Mouse (Mus musculus): ENCODE results near the gene Hapln4.
"Not testable (repeated sequence)": the region's sequence is repeated elsewhere in the genome, so short reads cannot be mapped to it uniquely, and the experiment has no call there.

The Hapln4 gene

DNA sequence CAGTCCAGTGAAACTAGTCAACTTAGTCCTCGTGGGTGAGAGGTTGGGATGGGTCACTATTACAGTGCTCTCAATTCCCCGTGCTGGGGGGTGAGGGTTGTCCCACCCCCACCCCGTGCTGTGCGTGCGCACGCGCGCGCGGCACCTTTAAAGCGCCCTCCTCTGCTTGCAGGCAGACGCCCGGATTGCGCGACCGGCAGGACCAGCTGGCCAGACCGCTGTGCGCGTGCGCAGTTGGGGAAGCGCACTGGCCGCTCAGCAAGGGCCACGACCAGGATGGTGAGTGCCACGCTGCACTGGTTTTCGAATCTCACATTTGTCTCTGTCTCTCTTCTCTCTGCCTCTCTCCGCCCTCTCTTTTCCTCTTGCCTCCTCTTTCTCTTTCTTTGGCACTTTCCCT is at the start of gene Hapln4:
TSS of gene Hapln4 (plus strand) at position 173 of the 400 bp plus-strand sequence.
- DNase-seq, result peak; percentile 54

DNA sequence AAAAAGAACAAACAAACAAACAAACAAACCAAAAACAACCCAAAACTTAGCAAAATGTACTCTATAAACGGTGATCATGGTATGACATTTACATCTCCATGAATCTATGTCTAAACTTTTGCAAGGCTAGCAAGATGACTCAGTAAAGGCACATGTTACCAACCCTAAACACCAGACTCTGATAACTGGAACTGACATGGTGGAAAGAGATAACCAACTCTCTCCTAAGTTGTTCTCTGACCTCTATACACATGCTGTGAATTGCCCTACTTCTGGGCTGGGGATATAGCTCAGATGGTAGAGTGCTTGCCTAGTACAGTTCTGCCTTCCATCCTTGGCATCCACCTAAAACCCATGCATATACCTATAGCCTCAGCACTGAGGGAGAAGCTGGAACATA is 45.3 kb upstream of the Hapln4 start:
- no peak for DNase-seq

DNA sequence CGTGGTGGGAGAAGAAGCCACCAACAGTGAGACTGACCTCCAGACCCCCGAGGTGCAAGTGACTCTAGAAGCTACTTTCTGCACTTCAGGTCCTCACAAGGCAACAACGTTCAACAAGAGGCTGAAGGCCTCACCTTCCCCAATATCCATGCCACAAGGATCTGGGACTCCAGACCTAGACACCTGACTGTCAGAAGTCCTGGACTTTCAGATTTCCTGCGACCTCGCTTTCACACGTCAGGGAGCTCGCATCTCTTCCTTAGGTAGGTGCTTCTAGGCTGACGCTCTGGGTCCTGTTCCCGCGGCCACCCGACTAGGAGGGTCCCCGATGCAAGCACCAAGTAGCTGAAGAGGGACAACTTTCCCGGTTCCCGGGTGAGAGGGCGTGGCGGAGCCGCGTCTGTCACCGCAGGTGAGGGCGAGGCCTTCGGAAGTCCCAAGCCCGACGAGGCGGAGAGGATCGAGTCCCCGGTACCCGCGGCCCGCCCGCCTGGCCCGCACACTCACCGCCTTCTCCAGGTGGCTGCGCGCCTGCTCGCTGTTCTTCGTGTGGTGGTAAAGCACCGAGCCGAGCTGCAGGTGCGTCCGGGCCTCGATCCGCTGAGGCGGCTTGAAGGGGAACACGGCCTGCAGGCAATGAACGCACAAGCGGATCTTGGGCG is 41.2 kb upstream of the Hapln4 start:
- no peak for DNase-seq

DNA sequence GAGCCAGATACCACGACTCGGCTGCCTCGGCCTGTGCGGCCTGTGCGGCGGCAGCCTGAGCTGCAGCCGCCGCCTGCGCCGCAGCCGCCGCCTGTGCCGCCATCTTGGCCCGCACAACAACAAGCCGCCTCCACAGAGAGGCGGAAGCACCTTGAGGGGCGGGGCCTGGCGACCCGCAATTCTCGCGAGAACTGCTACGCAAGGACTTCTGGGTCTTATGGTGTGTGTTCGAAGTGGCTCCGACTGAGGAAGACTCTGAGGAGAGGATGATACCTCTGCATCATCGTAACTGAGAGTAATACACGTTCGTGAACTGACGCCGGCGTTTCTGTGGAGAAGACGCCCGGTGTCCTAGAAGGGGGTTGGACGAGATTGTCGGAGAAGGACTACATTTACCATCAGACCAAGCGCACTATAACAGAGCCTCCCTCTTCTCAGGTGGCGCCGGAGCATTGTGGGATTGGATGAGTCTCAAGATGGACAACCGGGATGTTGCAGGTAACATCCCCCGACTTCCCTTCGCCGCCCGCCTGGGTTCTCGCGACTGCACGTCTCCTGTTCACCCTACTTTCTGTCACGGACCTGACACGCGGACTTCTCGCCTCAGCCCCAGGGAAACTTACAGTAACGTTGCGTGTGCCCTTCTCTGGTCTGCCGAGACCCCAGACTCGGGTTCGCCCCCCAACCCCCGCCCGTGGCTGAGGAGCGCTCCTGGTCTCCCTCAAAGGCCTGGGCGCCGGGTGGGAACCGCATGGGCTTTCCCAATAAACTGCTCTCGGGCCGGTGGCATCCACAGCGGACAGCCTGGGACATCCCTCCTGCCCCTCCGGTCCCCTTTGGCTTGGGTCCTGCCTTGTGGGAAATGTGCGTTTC is 40.4 kb upstream of the Hapln4 start, which contains the start of the genes Mau2 and Sugp1:
TSS of gene Mau2 (minus strand) at position 152 of the 873 bp plus-strand sequence.
TSS of gene Sugp1 (plus strand) at position 231 of the 873 bp plus-strand sequence.
- peak; percentile 98 for DNase-seq

DNA sequence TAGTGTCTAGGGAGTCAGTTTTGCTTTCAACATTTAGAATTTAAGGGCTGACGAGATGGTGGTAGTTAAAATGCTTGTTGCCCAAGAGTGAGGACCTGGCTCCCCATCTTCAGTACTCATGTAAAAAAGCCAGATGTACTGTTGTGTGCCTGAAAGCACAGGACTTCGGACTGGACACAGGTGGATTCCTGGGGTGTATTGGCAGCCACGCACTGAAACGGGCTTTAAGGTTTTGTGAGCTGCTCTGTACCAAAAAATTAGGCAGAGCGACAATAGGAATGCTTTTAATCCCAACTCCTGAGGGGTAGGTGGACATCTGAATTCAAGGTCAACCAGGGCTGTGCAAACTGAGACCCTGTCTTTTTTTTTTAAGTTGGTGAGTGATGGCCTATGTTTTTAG is 39.3 kb upstream of the Hapln4 start:
- no peak for DNase-seq

DNA sequence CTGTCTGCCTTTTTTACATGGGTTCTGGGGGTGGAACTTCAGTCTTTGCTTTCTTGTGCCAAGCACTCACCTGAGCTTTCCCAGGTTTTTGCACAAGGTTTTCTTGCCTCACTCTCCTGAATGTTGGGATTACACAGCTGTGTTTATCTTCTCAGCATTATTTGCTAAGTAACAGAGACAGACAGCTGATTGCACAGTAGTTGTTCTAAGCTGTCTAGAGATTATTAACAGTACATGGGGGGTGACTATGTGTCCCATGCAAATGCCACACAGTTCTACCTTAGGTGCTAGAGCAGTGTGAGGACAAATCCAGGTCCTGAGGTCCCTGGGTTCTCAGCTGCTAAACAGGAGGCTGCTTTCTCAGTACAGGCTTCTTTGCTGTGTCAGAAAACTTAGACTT is 33.6 kb upstream of the Hapln4 start:
- no peak for DNase-seq

DNA sequence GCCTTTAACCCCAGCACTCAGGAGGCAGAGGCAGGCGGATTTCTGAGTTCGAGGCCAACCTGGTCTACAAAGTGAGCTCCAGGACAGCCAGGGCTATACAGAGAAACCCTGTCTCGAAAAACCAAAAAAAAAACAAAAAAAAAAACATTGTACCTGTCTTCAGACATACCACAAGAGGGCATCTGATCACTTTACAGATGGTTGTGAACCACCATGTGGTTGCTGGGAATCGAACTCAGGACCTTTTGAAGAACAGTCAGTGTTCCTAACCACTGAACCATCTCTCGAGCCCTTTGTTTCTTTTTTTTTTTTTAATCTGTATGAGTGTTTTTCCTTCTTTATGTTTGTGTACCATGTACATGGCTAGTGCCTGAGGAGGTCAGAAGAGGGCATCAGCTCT is 32.8 kb upstream of the Hapln4 start:
- not testable (repeated sequence) for DNase-seq

DNA sequence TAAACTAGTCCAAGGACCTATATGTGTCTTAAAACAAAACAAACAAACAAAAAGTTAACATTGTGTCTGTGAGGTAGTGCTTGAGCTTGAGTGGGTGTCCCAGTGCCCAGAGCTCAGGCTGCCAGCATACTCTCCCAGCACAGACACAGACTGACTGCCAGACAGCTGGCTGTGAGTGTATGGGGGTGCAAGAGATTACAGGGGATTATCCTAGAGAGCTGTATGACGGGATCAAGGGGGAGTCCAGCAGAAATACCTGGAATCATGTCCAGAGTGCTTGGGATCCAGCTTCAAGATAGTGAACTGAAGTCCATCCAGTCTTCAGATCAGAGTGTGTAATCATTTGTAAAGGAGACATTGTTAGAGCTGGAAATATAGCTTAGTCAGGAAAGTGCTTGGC is 25.5 kb upstream of the Hapln4 start:
- DNase-seq, result no peak

DNA sequence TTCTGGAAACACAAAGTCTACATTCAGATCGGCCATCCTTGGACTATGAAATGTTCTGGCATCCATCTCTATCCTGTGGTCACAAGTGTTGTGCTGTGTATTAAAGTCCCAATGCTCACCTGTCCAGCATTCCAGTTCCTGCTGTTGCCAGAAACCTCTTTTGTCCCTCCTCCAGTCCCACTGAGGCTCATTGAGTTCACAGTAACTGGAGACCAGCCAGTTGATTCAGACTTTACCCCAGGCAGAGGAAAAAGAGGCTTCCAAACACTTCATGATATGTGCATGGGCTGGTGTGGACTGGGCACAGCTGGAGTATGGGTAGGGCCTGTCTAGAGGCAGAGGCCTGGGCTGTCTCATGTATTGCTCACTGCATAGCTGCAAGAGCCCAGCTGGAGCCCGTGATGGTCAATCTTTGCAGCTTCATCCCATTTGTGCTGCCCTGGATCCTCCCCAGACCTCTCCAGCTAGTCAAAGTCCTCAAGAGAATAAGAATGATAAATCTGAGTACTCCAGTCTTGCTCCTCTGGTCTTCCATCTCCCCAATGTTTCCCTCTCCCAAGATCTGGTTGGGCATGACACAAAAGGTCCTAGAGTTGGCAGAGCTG is 11.3 kb upstream of the Hapln4 start:
- no peak for DNase-seq

DNA sequence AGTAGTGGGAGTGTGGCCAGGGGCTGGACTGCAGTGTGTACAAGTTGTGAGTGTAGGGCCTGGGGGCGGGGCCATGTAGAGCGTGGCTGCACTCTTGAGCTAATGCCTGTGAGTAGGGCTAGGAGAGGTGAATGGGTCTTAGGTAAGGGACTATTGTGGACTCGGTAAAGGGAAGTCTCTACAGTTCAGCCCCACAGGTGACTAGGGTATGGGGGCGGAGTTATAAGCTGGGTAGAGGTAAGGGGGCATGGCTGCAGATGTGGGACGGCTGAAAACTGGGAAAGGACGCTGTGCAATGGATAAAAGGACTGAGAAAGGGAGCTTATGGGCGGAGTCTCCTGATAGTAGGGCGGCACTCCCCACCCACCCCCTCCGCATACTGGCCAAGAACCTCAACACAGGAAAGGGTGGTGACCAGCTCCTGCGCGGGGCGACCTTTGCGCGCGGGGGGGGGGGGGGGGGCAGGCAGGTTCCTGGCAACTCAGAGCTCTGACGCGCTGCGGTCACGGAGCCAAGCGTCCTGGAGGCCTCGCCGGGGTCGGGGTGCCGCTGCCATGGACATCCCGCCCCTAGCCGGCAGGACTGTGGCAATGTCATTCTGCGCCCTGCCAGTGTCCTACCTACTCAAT is 10.7 kb upstream of the Hapln4 start, which contains the start of gene Tm6sf2:
TSS of gene Tm6sf2 (plus strand) at position 484 of the 629 bp plus-strand sequence.
- DNase-seq, result peak; percentile 74

DNA sequence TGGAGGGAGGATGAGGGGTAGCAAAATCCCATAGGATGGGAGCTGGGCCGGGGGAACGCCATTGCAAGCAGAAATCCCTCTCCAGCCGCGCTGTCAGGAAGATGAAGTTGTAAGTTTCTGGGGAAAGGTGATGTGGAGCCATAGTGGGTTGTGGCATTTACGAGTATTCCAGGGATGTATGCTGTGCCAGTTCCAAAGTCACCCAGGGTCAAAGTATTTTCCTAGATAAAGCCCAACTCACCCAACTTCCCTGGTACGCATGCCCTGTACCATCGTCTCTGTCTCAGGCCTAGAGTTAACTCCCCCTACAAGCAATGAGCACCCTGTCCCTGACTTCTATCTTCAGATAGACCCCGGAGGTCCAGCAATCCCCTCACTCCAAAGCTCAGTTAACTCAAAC is 10.1 kb upstream of the Hapln4 start:
- DNase-seq, result no peak

DNA sequence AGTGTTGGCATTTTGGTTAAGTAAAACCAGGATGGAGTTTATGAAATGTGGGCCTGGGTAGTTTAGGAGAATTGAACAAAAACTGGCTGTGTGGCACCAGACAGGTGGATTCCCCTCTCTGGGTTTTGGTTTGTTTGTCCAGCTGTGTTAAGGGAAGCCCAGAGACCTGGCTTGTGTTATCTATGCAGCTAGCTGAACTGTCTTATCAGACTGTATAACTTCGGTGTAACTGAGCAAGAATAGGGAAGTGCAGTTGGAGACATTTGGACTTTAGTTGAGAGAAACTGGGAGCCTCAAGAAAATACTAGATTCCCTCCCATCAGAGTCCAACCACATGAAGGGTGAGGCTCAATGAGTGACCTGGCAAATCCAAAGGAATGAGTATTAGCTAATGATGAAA is 9.6 kb upstream of the Hapln4 start:
- no peak for DNase-seq

DNA sequence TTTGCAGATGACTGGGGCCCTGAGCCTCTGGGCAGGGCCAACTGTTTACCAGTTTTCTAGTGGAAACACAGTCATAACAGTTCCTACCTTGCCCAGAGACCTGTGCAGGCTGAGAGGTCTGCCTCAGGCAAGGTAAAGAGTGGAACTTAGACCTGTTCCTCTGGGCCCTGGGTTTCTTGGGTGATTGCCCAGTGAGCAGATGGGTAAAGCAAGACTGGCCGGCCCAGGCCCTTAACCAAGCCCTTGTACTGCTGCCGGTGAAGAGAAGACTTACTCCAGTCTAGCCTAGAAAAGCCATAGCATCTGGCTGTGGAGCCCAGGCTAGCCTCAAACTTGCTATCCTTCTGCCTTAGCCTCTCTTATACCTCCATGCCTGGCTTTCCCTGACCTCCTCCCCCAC is 1.3 kb upstream of the Hapln4 start:
- no peak for DNase-seq

DNA sequence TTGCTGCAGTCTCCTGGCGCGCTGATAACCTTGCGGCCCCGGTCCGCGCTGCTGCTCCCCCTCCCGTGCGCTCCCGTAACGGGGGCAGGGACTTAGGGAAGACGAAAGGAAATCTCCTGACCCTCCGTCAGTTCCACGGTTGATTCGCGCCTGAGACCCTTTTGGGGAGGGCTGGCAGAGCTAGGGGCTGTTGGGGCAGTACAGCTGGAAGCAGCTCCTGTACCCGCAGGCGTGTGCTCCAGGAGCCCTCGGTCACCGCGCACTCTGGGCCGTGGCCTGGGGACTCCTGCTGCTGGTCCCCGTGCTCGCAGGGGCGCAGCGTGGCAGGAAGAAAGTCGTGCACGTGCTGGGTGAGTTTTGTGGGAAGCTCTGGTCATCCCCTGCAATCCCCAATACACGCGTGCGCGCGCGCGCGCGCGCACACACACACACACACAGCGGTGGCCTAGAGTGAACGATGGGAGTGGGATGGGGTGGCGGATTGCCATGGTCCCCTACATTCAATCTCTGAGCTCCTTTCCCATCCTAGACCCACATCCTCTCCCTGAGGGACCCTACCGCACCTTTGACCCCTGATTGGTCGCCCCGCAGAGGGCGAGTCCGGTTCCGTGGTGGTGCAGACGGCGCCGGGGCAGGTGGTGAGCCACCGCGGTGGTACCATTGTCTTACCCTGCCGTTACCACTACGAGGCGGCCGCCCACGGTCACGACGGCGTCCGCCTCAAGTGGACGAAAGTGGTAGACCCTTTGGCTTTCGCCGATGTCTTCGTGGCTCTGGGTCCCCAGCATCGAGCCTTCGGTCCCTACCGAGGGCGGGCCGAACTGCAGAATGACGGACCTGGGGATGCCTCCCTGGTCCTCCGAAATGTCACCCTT is 1.2 kb downstream of the Hapln4 start:
- peak; percentile 10 for DNase-seq

DNA sequence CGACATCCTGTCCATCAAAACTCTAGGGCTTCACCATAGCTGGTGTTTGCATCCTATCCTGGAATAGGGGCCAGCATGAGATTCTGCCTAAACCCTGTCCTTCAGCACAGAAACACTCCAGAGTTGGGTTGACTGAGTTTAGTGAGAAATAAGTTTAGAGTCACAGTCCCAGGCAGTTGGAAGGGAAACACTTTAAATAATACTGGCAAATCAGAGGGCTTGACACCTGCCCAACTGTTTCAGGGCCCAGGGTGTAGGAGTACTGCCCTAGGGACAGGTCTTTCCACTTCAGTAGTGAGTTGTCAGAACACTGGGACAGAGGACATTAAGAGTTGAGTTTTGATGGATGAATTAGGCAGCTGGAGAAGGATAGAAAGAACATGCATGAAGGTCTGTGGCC is 2.9 kb downstream of the Hapln4 start:
- no peak for DNase-seq

DNA sequence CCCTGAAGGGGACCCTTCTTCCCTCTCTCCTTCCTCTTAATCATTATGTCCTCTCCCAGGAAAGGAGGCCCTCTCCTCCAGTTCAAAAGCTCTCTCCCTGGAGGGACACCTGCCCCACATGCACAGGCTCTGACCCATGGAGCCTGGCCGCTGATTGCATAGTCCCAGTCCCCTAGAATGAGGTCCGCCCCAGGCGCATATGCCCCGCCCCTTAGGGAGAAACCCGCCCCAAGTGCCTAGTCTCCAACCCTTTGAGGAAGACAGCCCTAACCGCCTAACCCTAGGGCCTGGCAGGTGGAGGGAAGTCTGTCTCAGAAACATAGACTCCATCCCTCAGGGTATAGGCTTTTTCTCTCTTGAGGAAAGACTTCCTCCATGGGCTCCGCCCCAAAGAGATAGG is 4.0 kb downstream of the Hapln4 start:
- DNase-seq, result peak; percentile 14

DNA sequence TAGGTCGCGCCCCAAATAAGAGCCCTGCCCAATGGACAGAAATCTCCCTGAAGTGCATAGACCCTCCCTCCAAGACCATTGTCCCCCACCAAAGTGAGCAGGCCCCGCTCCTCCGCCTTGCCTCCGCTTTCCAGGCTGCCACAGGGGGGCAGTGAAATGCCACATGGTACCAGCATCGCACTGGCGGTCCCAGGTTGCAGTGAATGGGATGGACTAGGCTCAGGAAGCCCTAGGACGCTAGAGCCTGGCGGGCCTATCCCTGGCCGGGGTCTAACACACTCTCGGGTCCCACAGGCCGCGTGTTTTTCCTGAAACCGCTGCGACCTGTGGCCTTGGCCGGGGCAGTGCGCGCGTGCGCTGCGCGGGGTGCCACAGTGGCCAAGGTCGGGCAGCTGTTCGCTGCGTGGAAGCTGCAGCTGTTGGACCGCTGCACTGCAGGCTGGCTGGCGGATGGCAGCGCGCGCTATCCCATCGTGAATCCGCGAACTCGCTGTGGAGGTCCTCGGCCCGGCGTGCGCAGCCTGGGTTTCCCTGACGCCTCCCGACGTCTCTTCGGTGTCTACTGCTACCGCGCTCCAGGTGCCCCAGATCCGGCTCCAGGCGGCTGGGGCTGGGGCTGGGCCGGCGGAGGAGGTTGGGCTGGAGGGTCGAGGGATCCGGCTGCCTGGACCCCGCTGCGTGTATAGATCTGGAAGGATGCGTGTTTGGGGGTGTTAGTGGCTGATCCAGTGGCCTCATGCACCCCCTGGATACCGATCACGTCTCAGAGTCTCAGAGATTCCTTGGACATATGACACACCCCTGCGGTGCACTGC is 4.8 kb downstream of the Hapln4 start:
- DNase-seq, result peak; percentile 55

DNA sequence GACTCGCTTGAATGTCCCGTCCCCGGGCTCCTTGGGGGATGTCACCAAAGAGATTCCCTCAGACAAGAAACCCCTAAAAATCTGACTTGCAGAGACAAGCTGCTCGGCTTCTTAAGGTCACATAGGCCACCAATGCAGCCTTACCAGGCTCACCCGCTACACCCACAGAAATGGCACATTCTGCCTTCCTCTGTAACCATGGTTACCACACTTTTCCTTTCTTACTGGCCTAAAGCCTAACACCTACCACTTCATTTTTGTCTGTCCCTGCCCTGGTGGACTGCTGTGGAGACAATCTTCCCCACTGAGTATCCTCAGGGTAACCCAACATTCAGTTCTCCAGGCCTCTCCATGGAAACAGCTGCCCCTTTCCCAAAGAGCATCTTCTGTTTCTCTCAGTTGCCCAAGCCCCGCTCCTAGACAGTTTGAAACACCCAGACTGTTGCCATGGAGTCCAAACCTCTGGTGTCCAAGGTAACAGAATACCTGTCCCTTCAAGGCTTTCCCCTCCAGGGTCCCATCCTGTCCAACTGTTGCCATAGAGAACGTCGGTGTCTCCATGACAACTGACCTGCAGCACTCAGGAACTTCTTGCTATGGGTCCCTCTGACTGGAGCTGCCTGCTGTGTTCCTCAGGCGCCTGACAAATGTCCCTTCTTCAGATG is 6.2 kb downstream of the Hapln4 start:
- DNase-seq, result no peak

DNA sequence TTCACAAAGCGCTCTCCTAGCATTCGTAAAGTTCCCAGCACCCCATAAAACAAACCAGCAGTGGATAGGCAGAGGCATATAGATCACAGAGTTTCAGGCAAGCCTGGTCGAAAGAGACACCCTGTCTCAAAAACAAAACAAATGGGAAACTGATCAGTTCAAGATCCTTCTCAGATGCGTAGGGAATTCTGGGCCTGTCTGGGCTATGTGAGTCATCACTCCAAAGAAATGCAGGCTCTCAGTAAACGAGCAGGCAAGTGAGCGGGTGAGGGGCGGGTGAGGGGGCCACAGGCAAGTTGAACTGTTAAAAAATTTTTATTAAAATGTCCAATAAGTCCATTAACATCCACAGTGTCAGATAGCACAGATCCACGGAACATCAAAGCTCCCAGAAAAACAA is 9.5 kb downstream of the Hapln4 start:
- no peak for DNase-seq

DNA sequence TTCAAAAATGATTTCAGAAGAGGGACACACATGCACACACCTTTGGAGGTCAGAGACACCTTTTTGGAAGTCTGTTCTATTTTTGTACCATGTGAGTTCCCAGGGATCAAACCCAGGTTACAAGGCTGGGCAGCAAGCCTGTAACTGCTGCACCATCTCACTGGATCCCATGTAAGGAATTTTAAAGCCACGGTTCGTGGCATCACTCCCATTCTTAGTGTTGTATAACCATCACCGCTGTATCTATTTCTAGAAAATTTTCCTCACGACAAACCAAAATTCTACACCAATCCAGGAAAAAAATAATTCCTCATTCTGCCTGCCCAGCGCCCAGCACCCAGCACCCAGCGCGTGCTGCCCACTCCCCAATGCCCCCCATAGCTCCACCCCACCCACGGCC is 16.0 kb downstream of the Hapln4 start:
- DNase-seq, result no peak

DNA sequence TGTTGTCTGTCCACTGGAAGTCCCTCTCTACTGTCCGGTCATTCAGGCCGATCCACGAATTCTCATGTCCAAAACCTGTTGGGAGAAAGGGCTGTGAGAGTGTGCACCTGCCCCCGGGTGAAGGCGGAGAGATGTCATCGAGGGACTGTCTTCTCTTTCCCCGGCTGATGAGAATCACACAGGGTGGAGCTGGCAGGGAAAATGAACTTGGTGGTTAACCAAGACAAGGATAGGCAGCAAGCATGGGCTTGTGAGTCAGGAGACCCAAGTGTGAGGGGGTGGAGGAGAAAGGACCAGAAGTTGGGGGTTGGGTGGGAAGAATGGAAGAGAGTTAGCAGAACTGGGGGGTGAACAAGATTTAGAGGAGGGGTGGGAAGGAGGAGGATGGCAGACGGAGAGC is 17.0 kb downstream of the Hapln4 start:
- DNase-seq, result no peak

Data from kidney, adult 18-20 months (tissue).